Mouse (Mus musculus): ENCODE measurements around the gene Cdkl5.

Cdkl5 gene

GRCm38 (mm10) chrX:160994543-160995121 is at the start of gene Cdkl5:
Gene Cdkl5, minus strand, starts transcription at chrX:160994704.
- in situ Hi-C loops (cut with MboI; ENCODE audit: low sequenced_read_pairs) = no loop called here

- in situ Hi-C loops (cut with MboI; ENCODE audit: low sequenced_read_pairs) = no loop called here
Measured at GRCm38 (mm10) chrX:161033235-161033803, 38.8 kb upstream of the Cdkl5 start.

- in situ Hi-C loops (cut with MboI; ENCODE audit: low sequenced_read_pairs) = no loop called here
Measured at GRCm38 (mm10) chrX:161032423-161032822, 37.9 kb upstream of the Cdkl5 start.

GRCm38 (mm10) chrX:161030233-161030632 is 35.7 kb upstream of the Cdkl5 start:
- in situ Hi-C loops (cut with MboI; ENCODE audit: low sequenced_read_pairs) = no loop called here

- in situ Hi-C loops (cut with MboI; ENCODE audit: low sequenced_read_pairs) = no loop called here
Measured at GRCm38 (mm10) chrX:161024475-161024874, 30.0 kb upstream of the Cdkl5 start.

GRCm38 (mm10) chrX:161021548-161021947 is 27.0 kb upstream of the Cdkl5 start:
- in situ Hi-C loops (cut with MboI; ENCODE audit: low sequenced_read_pairs) = no loop called here

- in situ Hi-C loops (cut with MboI; ENCODE audit: low sequenced_read_pairs) = no loop called here
Measured at GRCm38 (mm10) chrX:161018179-161018578, 23.7 kb upstream of the Cdkl5 start.

GRCm38 (mm10) chrX:161006272-161006671 is 11.8 kb upstream of the Cdkl5 start:
- in situ Hi-C loops (cut with MboI; ENCODE audit: low sequenced_read_pairs) = no loop called here

- in situ Hi-C loops (cut with MboI; ENCODE audit: low sequenced_read_pairs) = no loop called here
Measured at GRCm38 (mm10) chrX:160996051-160996450, 1.5 kb upstream of the Cdkl5 start.

- in situ Hi-C loops (cut with MboI; ENCODE audit: low sequenced_read_pairs) = no loop called here
Measured at GRCm38 (mm10) chrX:160995131-160995667, 695 bp upstream of the Cdkl5 start.

GRCm38 (mm10) chrX:160993749-160994539 is 560 bp downstream of the Cdkl5 start:
- in situ Hi-C loops (cut with MboI; ENCODE audit: low sequenced_read_pairs) = no loop called here

- in situ Hi-C loops (cut with MboI; ENCODE audit: low sequenced_read_pairs) = no loop called here
Measured at GRCm38 (mm10) chrX:160992703-160993102, 1.8 kb downstream of the Cdkl5 start.

- in situ Hi-C loops (cut with MboI; ENCODE audit: low sequenced_read_pairs) = no loop called here
Measured at GRCm38 (mm10) chrX:160990276-160990675, 4.2 kb downstream of the Cdkl5 start.

- in situ Hi-C loops (cut with MboI; ENCODE audit: low sequenced_read_pairs) = no loop called here
Measured at GRCm38 (mm10) chrX:160977919-160978318, 16.6 kb downstream of the Cdkl5 start.

GRCm38 (mm10) chrX:160971991-160972545 is 22.4 kb downstream of the Cdkl5 start:
- in situ Hi-C loops (cut with MboI; ENCODE audit: low sequenced_read_pairs) = no loop called here

GRCm38 (mm10) chrX:160958593-160959131 is 35.8 kb downstream of the Cdkl5 start:
- in situ Hi-C loops (cut with MboI; ENCODE audit: low sequenced_read_pairs) = no loop called here

GRCm38 (mm10) chrX:160949583-160949982 is 44.9 kb downstream of the Cdkl5 start:
- in situ Hi-C loops (cut with MboI; ENCODE audit: low sequenced_read_pairs) = no loop called here

- in situ Hi-C loops (cut with MboI; ENCODE audit: low sequenced_read_pairs) = no loop called here
Measured at GRCm38 (mm10) chrX:160944722-160945121, 49.8 kb downstream of the Cdkl5 start.

- in situ Hi-C loops (cut with MboI; ENCODE audit: low sequenced_read_pairs) = no loop called here
Measured at GRCm38 (mm10) chrX:160935541-160935940, 59.0 kb downstream of the Cdkl5 start.

GRCm38 (mm10) chrX:160930656-160931055 is 63.8 kb downstream of the Cdkl5 start:
- in situ Hi-C loops (cut with MboI; ENCODE audit: low sequenced_read_pairs) = no loop called here

GRCm38 (mm10) chrX:160928870-160929269 is 65.6 kb downstream of the Cdkl5 start:
- in situ Hi-C loops (cut with MboI; ENCODE audit: low sequenced_read_pairs) = no loop called here
